Mouse (Mus musculus) B cell, adult 2 months (primary cell): Measurements from ENCODE around the gene Cdc42bpg.

ENCODE experiments used
- DNase-seq, 2 experiments: peaks; one replicate each; pipeline ENCODE4 v3.0.0; 2022

Cdc42bpg gene

DNA sequence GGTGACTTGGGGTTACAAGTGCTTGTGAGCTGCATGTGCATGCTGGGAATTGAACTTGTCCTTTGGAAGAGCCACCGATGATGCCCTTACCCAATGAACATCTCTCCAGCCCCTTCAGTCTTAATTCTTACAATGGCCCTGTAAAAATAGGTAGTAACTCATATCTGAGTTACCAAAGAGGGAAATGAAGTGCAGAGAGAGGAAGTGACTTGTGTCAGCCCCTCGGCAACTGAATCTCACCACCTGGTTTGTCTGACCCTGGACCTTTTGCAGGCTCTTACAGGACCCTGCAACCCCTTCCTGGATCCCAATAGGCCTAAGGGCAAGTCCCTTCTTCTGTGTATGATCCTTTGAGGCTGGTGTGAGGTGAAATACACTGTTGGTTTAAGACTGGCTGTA, 45.9 kb downstream of the Cdc42bpg start:
- DNase-seq = peak in 1 of 2 experiments; percentile 1

- DNase-seq = no peak
Observed at GRCm38 (mm10) chr19:6354030-6354429, 47.8 kb downstream of the Cdc42bpg start.

DNA sequence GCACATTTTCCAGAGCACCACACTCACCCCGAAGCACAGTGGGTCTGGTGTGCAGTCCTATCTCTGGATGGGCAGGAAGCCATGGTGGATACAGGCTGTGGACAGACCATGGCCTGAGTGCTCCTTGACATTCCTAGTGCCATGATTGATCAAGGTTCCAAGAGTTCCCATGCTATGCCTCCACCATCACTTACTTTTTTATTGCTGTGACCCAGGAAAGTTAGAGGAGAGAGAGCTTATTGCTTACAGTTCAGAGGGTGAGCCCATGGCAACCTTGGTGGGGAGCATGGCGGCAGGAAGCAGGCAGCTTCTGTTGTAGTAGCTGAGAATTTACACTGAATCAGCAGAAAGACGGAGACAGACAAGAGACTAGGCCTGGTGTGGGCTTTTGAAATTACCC, 55.0 kb downstream of the Cdc42bpg start:
- DNase-seq = no peak

DNA sequence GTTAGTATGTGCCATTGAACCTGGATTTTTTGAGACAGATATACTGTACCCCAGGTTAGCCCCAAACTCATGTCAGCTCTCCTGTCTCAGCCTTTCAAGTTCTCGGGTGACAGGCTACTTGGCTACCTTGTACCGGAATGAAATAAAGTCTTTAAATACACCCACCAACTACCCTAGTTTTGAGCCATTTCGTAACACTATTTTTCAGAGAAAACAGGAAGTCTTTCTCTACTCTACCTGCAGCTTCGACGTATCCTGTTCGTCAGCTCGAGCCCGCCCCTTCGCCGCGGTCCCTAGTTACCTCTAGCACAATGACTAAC, 56.8 kb downstream of the Cdc42bpg start:
- DNase-seq = no peak

DNA sequence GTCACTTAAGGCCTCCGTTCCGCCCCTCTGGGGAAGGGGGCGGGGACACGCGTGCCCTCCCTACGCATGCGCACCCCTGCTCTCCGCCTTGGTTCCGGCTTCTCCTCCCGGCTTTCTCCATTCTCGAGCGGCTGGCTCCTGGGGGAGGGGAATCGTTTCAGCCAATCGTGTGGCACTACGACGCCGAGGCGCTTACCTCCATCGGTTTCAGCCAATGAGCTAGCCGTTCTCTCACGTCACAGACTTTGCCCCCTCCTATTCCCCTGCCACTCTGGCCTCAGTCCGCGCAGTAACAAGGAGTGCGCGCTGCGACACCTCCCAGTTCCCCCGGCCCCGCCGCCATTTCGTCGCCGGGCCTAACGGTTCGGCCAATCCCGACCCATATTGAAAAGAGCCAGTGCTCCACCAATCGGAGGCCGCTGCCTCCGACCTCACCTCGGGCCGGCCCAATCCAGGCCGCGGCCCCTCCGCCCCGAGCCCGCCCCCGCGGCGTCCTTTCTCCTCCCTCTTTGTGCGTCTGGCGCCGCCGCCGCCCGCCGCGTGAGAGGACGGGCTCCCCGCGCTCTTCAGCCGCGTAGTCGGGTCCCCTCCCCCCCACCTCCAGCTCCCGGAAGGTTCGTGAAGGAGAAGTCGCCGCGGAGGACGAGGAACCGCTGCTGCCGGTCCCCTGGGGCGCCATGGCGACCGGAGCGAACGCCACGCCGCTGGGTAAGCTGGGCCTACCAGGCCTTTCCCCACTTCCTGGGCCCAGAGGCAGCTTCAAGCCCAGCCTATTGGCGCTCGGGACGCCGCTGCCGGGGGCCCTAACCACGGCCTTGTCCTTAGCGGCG, 57.4 kb downstream of the Cdc42bpg start, which contains the start of gene Sf1:
Gene Sf1 (plus strand): TSS at position 280 of the 830 bp plus-strand sequence.
- peak; percentile 100 for DNase-seq

- DNase-seq = peak; percentile 91
Observed at GRCm38 (mm10) chr19:6364317-6364725, 58.1 kb downstream of the Cdc42bpg start.

- no peak for DNase-seq
Observed at GRCm38 (mm10) chr19:6364842-6365241, 58.6 kb downstream of the Cdc42bpg start.

GRCm38 (mm10) chr19:6370175-6370574, 63.9 kb downstream of the Cdc42bpg start:
- DNase-seq = no peak

DNA sequence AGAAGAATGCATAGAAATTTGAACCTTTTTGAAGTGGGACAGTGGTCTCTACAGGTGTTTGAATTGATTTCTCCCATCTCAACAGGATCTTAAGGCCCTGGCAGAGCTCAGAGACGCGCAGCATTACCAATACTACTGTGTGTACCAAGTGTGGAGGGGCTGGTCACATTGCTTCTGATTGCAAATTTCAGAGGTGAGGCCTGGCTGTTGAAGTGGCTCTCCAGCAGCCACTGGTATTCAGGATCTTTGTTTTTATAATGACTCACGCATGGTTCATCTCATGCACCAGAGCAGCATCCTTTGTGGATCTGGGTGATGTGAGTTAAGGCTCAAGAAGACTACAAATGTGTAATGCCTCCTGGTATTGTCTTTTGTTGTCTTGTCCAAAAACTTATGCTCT, 66.2 kb downstream of the Cdc42bpg start:
- no peak for DNase-seq

- peak; percentile 93 for DNase-seq
Observed at GRCm38 (mm10) chr19:6373539-6374400, 67.5 kb downstream of the Cdc42bpg start.

- no peak for DNase-seq
Observed at GRCm38 (mm10) chr19:6374571-6374970, 68.3 kb downstream of the Cdc42bpg start.
